Mouse (Mus musculus): ENCODE measurements around the gene Atf2. TPM values are rescaled to one million over a fixed set of nuclear protein-coding genes. Genes with fewer than 3 reads are reported as not detected.

Gene Atf2
- 25.3 and 33.9 TPM in 2 replicates for polyA plus RNA-seq (2015; fragmentation: Nextera tagmentation; extraction: Ambion mirVana)

GRCm38 (mm10) chr2:73892464-73893296, at the start of gene Atf2:
TSS of gene Atf2 (minus strand) at chr2:73892639.

GRCm38 (mm10) chr2:73911175-73911700, 18.8 kb upstream of the Atf2 start, which contains the start of gene Atp5g3:
TSS of gene Atp5g3 (minus strand) at chr2:73911326.

GRCm38 (mm10) chr2:73774786-73775682, 117.4 kb downstream of the Atf2 start, which contains the start of gene Chn1:
TSS of gene Chn1 (minus strand) at chr2:73775346.

Other genes starting within 250 kb of the Atf2 start
- gene Chn1, start 117.3 kb downstream of the Atf2 start, polyA plus RNA-seq (2015; fragmentation: Nextera tagmentation; extraction: Ambion mirVana) = 10.4 and 10.5 TPM in 2 replicates
- 1,273 and 1,277 TPM in 2 replicates for gene Atp5g3, start 18.7 kb upstream of the Atf2 start, polyA plus RNA-seq (2015; fragmentation: Nextera tagmentation; extraction: Ambion mirVana)